Mouse (Mus musculus) left cerebral cortex, postnatal 4 days (tissue): ENCODE data around the gene Lig3. TPM values are rescaled to one million over a fixed set of nuclear protein-coding genes. Genes with fewer than 3 reads are reported as not detected.
"Not testable (repeated sequence)": the region's sequence is repeated elsewhere in the genome, so short reads cannot be mapped to it uniquely, and the experiment has no call there.

ENCODE experiments used
- DNase-seq: peaks from one replicate; pipeline ENCODE4 v3.0.0-alpha.2; 2022
- intact Hi-C: fragments of 180-260 bp; cut with DNase I; formaldehyde crosslinking; loops from one replicate; pipeline ENCODE4 v1.15.1; 2025
- total RNA-seq, 2 experiments: library from RNA; stranded (reverse); gene quantifications; 2 replicates each; pipeline ENCODE4 v1.2.3; 2021

Lig3 gene
- total RNA-seq, 2 experiments from 2014 or later, result 41.4 to 43.5 TPM

DNA sequence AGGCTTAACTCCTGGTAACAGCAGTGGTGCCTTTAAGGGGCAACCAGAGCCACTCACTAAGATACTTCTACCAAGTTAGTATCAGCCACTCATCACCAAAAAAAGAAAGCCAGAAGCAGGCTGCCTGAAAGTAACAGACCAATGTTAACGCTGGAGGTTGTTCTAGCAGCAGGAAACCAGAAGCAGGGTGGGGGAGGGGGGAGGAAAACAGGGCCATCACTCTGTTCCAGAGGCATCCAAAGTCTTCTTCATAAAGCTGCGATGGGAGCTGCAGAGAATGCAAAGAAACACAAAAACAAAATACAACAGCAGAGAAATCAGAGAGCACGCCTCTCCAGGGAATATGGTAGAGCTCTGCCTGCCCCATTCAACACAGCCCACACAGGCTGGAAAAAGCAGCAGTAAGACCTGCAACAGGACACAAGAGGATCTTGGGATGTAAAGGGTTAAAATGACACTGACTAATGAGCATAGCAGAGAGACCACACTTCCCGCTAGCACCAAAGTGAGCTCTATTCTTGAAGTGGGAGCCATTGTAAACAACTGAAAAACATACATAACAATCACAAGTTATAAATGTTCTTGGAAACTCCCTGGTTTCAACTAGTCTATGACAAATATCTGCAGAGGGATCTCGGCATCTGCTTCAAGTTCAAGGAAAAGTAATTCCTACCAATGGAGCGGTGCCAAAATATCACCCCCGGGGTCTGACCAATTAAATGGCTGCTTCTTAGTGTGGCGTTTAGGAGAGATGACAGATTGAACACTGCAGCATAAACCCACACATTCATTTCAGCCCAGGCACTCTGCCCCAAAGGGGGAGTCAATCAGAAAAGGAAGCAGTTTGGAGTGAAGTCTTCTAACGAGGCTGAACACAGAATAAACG lies 50.3 kb downstream of the Lig3 start:
- intact Hi-C loops, result no loop called here
- DNase-seq, result peak; percentile 38

DNA sequence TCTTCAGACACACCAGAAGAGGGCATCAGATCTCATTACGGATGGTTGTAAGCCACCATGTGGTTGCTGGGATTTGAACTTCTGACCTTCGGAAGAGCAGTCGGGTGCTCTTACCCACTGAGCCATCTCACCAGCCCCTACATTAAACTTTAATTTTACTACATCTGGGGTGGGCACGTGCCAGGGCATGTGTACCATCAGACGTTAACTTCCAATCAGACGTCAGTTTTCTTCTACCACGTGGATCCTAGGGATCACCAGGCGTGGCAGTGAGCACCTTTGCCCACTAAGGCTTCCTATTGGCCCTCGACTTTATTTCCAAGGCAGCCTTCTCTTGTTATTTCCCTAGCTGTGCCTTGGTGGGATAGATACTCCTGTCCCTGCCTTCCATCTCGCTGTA lies 51.5 kb downstream of the Lig3 start:
- intact Hi-C loops, DNase-seq: not testable (repeated sequence)

DNA sequence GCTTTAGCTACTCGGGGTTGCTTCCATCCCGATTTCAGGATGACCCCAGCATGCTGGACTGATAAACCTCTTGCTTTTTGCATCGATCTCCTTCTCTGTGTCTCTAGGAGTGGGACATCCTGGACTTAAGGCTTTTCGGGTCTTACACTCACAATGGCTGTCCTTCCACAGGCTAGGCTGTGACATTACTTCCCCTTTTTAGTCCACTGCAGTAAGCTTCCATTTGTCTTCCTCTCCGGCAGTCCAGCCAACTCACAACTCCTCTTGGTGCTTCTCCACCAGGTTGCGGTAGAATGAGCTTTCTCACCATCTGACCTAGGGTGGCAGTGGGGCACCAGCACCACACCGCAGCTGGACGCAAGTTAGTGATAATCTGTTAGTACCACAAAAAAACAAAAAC lies 53.0 kb downstream of the Lig3 start:
- intact Hi-C loops, result no loop called here
- no peak for DNase-seq

DNA sequence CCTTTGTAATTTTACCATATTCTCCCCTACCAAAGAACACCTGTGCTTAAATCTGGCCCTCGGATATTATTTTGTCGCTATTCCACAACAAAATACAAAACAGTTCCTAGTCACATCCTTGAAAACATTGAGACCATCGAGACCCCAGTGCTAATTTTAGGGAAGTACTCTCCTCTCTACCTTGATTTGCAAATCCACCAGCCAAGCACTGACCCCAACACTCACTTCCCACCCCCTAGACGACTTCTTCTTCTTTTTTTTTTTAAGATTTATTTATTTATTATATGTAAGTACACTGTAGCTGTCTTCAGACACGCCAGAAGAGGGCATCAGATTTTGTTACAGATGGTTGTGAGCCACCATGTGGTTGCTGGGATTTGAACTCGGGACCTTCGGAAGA lies 53.5 kb downstream of the Lig3 start:
- DNase-seq, intact Hi-C loops: not testable (repeated sequence)

DNA sequence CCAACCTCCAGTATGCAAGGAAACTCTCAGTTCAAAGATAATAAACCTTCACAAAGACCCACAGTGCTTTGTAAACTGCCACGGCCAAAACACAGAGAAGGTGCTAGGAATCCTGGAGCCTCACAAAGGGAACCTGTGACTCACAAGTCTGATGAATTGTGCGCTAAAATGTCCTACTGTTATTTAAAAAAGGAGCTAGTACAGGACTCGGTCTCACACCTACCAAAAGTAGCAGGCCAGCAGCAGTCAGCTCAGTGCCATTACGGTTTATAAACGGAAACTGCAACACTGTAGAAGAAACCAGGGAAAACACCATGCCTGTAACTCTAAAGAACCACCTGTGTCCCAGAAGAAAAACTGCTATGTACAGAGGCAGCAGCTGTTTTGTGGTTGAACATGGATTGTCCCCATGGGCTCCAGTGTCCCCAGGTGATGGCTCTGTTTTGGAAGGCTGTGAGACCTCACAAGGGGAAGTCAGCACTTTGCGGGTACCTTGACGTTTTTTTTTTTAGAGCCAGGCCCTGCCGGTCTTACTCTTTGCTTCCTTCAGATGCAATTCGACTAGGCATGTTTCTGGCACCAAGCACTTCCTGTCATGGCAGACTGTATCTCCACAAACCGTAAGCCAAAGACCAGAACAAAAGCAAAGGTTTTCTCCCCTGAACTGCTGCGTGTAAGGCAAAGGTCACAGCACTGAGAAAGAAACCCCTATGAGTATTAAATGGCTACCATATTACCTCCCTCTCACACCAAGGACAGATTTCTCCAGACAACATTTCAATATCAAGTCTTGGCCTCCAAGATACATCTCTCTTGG lies 54.9 kb downstream of the Lig3 start:
- no peak for DNase-seq
- intact Hi-C loops, result no loop called here

DNA sequence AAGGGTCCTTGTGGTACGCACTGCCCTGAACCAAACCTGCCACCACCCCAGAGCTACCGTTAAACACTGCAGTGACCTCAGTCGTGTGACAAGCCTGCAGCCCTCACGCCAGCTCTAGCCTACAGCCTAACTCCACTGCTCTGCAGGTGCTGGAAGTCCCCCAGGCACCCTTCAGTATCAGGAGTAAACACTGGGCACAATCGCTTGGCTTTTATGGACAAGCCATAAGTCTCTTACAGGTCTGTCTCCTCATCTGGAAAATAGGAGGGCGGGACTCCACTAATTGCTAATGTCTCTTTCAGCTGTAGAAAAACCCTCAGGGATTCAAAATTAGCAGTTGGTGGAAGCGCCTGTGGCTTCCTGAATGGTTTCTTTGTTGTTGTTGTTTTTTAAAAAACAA lies 56.3 kb downstream of the Lig3 start:
- intact Hi-C loops, result no loop called here
- DNase-seq, result no peak

DNA sequence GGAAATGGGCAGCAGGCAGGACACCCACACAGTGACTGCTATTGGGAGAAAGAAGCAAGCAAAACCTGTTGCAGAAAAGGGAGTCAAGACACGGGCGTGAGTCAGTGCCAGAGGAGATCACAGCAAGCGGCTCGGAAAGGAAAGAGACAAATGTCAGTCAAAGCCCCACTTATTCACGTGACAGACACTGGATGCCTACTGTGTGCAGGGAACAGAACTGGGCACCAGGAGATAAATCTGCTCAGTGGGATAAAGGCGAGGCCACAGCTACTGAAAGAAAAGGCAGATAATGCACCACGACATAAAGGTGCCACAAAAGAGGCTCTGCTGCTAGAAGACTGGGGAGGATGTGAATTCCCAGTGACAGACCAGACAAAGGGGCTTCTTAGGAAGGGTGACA lies 56.9 kb downstream of the Lig3 start:
- intact Hi-C loops, result no loop called here

DNA sequence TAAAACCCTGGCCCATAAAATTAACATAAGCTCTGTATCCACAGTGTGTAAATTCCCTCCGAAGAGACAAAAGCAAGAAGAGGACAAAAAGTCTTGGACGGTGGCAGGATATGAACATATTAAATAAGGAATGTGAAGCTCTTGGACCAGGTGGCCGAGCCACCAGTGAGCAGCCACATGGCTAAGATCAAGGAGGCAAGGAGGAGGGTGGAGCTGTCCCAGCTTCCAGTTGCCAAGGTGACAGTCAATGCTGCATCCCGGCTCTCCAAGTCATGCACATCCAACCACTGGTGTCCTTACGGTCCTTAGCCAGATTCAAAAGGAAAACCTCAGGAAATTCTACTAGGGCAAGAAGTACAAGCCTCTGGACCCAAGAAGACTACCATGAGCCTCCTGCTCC lies 57.6 kb downstream of the Lig3 start:
- no peak for DNase-seq
- intact Hi-C loops, result no loop called here

More for the DNA sequence above, 56.9 kb downstream of the Lig3 start:
- no peak for DNase-seq

DNA sequence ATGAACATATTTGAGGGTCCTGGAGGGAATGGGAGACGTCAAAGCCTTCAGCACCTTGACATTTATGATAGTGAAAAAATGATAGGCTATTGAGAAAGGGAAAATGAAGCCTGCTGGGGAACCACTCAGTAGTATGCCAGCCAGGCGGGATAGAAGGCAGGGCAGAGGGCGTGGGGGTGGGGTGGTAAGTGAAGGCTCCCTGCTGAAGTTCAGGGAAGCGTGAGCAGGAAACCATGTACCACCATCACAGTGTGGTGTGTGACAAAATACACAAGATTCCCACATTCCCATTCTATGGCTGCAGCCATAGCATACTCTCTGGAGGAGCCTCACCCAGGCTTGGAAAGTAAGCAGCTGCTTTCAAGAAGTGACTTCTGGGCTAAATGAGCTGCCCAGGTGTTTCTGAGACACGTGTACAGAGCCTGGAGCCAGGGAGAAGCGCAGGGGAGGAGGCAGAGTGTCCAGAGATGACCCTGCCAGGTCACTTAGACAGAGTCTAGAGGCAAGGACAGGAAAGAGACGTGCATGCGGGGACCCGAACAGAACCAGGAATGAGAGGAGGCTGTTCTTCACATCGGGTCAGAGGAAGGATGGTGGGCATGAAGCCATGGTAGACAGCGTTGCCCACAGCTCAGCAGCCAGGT lies 64.0 kb downstream of the Lig3 start:
- no peak for DNase-seq

DNA sequence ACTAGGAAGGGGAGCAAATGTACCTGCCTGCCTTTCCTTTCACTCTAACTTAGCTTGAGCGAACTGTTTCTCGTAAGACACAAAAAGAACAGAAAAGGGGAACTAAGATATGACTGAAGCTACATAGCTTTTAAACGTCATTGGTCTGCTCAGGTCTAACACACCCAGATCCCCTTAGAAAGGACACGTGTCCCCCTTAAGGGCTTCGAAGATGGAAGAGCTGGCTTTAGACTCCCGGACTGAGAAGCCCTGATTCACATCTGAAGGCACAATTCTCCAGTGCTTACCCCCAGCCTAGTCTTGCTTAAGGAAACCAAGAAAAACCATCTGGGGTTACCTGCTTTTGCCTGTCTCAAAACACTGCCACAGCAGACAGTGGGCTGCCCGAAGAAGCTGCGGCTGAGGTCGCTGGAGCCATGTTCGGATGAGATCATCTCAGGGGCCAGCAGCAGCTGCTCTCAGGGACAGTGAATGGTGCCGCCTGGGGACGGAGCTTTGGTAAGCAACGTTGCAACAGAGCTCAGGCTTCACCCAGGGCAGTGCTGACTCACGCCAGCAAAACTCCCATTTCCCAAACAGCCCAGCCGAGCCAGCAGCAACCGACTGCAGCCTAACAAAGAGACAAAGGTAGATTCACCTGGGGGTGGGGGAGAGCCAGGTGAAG lies 64.6 kb downstream of the Lig3 start:
- intact Hi-C loops, result no loop called here

More for the DNA sequence above, 64.0 kb downstream of the Lig3 start:
- intact Hi-C loops, result no loop called here

DNA sequence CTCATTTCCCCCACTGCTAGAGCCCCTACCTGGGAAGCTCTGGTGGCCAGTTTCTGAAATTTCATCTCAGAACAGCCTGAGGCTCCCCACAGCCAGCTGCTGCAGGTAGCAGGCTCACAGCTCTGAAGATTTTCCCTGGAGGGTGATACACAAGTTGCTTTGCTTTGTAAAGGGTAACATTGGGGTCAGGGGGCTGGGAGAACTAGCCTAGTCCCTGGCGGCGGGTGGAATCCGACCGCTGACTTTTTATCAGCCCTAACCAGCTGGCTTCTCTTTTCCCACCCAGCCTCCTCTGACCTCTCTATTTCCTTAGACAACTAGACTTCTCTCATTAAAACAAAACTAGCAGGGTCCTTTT lies 65.2 kb downstream of the Lig3 start:
- no peak for DNase-seq
- intact Hi-C loops, result no loop called here

More for the DNA sequence above, 64.6 kb downstream of the Lig3 start:
- peak; percentile 48 for DNase-seq

DNA sequence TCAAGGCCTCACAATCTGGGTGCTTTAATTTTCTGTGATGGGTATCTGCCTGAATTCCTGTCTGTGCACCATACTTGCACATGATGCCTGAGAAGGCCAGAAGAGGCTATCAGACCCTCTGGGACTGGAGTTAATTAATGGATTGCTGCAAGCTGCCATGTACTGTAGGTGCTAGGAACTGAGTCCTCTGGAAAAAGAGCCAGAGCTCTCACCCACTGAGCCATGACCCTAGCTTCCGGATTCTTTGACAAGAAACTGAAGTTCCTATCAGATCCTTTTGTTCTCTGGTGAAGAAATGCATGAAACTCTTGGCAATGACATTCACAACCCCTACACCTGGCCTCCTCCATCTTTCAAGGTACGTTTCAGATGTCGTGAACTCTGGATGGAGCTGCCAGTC lies 66.0 kb downstream of the Lig3 start:
- intact Hi-C loops, result no loop called here
- no peak for DNase-seq

DNA sequence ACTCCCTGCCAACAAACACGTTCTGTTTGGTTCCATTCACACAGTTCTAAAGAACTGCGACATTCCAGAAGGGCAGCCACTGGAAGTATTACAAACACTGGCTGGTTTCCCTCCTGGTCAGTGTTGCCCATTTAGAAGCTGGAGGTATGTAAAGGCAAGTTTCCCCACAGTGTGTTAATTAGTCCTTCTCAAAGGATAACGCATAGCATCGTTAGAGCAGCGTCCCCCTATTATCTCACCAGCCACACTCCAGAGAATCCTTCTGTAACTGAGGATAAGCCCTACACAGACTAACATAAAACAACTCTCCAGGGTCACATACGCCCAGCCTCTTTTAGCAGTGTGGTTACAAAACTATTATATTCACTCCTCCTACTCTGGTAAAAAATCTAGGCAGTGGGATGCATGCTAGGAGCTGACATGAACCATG lies 66.7 kb downstream of the Lig3 start:
- intact Hi-C loops, result no loop called here
- DNase-seq, result no peak

DNA sequence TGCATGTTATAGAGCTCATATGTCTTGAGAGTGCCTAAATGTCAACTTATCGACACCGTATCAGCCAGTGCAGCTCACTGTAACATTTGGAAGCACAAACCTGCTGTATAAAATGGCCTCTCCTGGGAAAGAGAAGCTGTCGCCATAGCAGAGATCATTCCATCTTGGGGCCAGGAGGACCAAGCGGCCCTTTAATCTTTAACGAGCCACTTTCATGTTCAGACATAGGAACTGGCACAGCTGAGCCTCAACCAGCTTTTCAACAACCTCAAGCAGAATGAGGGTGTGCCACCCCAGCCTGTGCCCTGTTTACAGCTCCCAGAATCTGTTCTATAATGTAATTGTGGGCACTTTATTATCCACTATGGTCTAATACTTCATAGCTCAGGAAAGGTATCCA lies 69.4 kb downstream of the Lig3 start:
- intact Hi-C loops, result no loop called here
- no peak for DNase-seq

DNA sequence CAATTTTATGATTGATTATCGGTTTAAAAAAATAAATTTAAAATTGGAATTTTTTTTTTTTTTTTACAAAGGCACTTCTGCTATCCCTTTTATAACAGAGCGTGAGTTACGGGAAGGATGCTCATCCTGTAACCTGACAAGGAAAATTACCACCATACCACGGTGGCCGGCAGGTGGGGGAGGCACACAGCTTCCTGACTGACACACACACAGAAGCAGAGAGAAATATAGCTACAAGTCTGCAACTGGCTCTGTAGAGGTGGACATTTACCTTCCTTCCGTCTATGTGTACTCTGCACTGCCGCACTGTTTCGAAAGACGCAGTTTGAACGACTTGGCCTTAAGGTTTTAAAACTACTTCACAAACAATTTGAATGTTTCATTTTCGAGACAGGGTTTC lies 71.2 kb downstream of the Lig3 start:
- no peak for DNase-seq
- intact Hi-C loops, result no loop called here

DNA sequence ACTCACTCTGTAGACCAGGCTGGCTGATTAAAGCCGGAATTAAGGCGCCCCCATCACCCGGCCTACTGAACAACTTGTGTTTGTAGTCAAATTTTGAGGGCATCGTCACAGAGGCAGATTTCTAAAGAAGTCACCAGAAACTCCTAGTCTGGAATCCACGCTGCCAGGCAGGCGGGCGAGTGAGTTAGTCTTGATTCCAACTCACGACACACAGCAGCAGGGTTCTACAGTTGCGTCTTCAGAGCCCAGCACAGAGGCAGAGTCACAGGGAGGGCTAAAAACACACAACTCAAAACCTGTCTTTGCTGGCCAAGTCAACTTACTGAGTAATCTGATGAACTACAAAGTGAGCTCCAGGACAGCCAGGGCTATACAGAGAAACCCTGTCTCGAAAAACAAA lies 71.6 kb downstream of the Lig3 start:
- intact Hi-C loops, result no loop called here
- DNase-seq, result no peak

DNA sequence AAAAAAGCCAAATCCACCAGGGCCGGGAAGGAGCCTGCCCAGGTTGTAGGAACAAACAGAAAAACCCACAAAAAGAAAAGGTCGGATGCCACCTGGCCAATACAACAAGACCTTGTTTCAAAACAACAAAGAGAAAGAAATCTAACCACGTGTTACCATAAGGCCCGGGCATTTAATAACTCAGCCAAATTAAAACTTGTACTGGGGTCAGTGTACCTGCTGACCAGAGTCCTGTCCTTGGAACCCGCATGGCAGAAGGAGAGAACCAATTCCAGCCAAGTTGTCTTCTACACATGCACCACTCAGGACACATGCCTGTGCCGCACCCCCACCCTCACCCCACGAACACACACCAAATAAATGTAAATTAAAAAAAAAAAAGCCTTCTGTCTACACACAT lies 72.0 kb downstream of the Lig3 start:
- intact Hi-C loops, result no loop called here
- DNase-seq, result no peak
